Mouse (Mus musculus) B cell, adult 62 days (primary cell): ENCODE results near the gene Hspb11. TPM values are rescaled to one million over a fixed set of nuclear protein-coding genes. Genes with fewer than 3 reads are reported as not detected.

ENCODE experiments used
- total RNA-seq: library from RNA; stranded (reverse); gene quantifications from 4 replicates; pipeline ENCODE4 v1.2.4, GENCODE M21; 2023

Hspb11 gene
- total RNA-seq: 9.9 to 19.2 TPM (median 13.7 TPM) in 4 replicates

GRCm38 (mm10) chr4:107253125-107254091 lies at the start of gene Hspb11, which contains the start of gene Lrrc42:
Gene Hspb11, plus strand, starts transcription at chr4:107253593.
Gene Lrrc42, minus strand, starts transcription at chr4:107253532.

GRCm38 (mm10) chr4:107208880-107209279 lies 44.5 kb upstream of the Hspb11 start, which contains the start of gene Ldlrad1:
Gene Ldlrad1, plus strand, starts transcription at chr4:107209180.

GRCm38 (mm10) chr4:107306966-107307365 lies 53.6 kb downstream of the Hspb11 start, which contains the start of gene Dio1:
Gene Dio1, minus strand, starts transcription at chr4:107307169.

GRCm38 (mm10) chr4:107313690-107314478 lies 60.5 kb downstream of the Hspb11 start, which contains the start of gene Yipf1:
Gene Yipf1, plus strand, starts transcription at chr4:107314363.

Other genes with a start within 250 kb of the Hspb11 start
- 69.3 to 77.2 TPM (median 75.1 TPM) in 4 replicates for gene Mrpl37, start 186.7 kb upstream of the Hspb11 start, total RNA-seq
- gene Cyb5rl, start 186.6 kb upstream of the Hspb11 start, total RNA-seq: 6.3 to 17.5 TPM (median 12.8 TPM) in 4 replicates
- gene Cdcp2, start 156.7 kb upstream of the Hspb11 start, total RNA-seq: 0.22 to 0.95 TPM in 2 of 4 replicates, not detected in the others
- gene Tmem59, start 75.2 kb upstream of the Hspb11 start, total RNA-seq: 76.8 to 87.5 TPM (median 81.0 TPM) in 4 replicates
- gene Tceanc2, start 74.5 kb upstream of the Hspb11 start, total RNA-seq: 33.6 to 40.0 TPM (median 36.0 TPM) in 4 replicates
- not detected in 4 replicates for gene Ldlrad1, start 44.4 kb upstream of the Hspb11 start, total RNA-seq
- gene Lrrc42, start 61 bp upstream of the Hspb11 start, total RNA-seq: 16.1 to 25.8 TPM (median 22.4 TPM) in 4 replicates
- not detected in 4 replicates for gene Dio1, start 53.6 kb downstream of the Hspb11 start, total RNA-seq
- gene Yipf1, start 60.8 kb downstream of the Hspb11 start, total RNA-seq: 37.6 to 46.4 TPM (median 43.4 TPM) in 4 replicates
- 6.5 to 10.0 TPM (median 8.2 TPM) in 4 replicates for gene Ndc1, start 114.2 kb downstream of the Hspb11 start, total RNA-seq
- 0.42 to 1.7 TPM (median 0.66 TPM) in 3 of 4 replicates, not detected in the other for gene Glis1, start 181.0 kb downstream of the Hspb11 start, total RNA-seq